Mouse (Mus musculus): ENCODE measurements around the gene Inka2. TPM values are rescaled to one million over a fixed set of nuclear protein-coding genes. Genes with fewer than 3 reads are reported as not detected.

The Inka2 gene
- polyA plus RNA-seq, 1 experiment from 2014 or later, result 3.9 TPM

DNA sequence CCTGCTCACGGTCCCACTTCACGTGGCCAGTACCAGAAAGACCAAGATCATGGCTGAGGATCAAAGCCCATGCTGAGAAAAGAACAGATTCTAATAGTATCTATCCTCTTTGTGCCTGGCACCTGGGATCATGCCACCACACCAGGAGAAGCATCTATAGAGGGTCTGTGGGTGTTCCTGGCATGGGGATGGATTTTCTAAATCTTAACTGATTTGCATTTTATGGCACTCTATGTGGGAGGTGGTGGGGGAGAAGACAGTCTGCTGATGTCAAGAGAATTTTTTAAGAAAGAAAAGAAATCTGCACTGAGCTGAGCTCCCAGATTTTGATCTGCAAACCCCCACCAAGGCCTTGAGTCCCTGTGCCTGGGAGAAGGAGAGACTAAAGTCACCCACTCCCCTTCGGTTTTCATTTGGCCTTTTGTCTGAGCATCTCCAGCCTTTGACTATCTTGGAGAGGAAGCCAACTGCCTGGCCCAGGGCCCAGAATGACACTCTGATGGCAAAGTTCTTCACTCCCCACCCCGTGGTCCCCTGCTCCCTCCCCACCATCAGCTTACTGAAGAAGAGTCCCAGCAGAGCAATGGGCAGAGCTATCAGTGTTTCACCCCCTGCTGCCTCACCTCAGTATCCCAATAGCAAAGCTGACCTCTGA, 2.1 kb downstream of the Inka2 start:
- no peak for ATAC-seq
- Histone ChIP-seq H3K4me1 (replicated peaks; ENCODE audit: control insufficient read depth, insufficient read depth, low read length) (peaks cover 22% of the 10 kb centered on the region), H3K4me2 (ENCODE audit: low read length) (no peak overlapping the region), H3K27ac (ENCODE audit: low read length) (no peak overlapping the region), H3K9me3 (ENCODE audit: control insufficient read depth, low read length) (no peaks in the 10 kb centered on the region), H3K9ac (replicated peaks; ENCODE audit: low read depth, low read length) (no peak overlapping the region), H3K4me3 (replicated peaks; ENCODE audit: low read length) (no peak overlapping the region), H3K27me3 (replicated peaks; ENCODE audit: control insufficient read depth, insufficient read depth, low read length) (no peaks in the 10 kb centered on the region), H3K36me3 (ENCODE audit: control insufficient read depth, insufficient read depth) (no peaks in the 10 kb centered on the region)
- 32% methylated on average over 4 of the region's 4 CpGs for WGBS

DNA sequence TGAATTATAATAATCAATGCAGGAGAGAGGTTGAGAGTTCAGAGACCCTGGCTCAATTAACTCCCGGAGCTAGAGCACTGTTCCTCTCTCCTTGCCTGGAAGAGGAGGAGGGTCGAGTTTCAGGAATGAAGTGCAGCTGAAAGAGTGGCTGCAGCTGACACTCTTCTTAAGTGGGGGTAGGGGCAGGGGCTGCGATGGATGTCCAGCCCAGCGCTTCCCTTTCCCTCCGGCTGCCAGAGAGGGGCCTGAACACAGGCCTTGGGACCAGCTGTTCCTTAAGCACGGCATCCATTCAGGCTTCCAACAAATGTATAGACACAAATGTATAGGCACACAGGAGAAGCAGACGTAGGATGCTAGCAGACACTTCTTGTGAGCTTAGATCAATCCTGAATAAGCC, 3.2 kb downstream of the Inka2 start:
- 23% methylated on average over 7 of the region's 7 CpGs for WGBS
- H3K27me3 ChIP-seq (replicated peaks; ENCODE audit: control insufficient read depth, insufficient read depth, low read length), result no peaks in the 10 kb centered on the region
- H3K9me3 ChIP-seq (ENCODE audit: control insufficient read depth, low read length), result no peaks in the 10 kb centered on the region
- no peak overlapping the region for H3K4me2 ChIP-seq (ENCODE audit: low read length)
- no peak overlapping the region for H3K27ac ChIP-seq (ENCODE audit: low read length)
- no peaks in the 10 kb centered on the region for H3K36me3 ChIP-seq (ENCODE audit: control insufficient read depth, insufficient read depth)
- no peak overlapping the region for H3K4me3 ChIP-seq (replicated peaks; ENCODE audit: low read length)
- peaks cover 22% of the 10 kb centered on the region for H3K4me1 ChIP-seq (replicated peaks; ENCODE audit: control insufficient read depth, insufficient read depth, low read length)
- no peak overlapping the region for H3K9ac ChIP-seq (replicated peaks; ENCODE audit: low read depth, low read length)
- ATAC-seq, result no peak

DNA sequence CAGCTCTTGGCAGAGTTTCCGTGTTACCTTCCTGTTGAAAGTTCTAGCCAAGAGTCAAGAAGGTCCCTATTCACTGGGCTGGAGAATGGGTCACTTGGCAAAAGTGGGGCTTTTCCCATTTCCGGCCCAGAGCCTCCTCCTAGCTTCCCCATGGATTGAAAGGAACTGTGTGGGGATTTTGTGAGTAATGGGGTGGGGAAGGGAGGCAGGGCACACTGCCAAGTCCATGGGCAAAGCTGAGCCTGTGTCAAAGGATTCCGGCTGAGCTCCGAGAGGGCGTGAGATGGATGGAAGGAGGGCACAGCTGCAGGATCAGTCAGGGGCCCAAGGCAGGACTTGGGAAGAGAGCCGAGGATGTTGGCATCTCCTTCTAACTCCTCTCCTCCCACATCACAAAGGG, 5.8 kb downstream of the Inka2 start:
- no peak overlapping the region for H3K4me3 ChIP-seq (replicated peaks; ENCODE audit: low read length)
- no peak overlapping the region for H3K4me2 ChIP-seq (ENCODE audit: low read length)
- no peaks in the 10 kb centered on the region for H3K27me3 ChIP-seq (replicated peaks; ENCODE audit: control insufficient read depth, insufficient read depth, low read length)
- H3K36me3 ChIP-seq (ENCODE audit: control insufficient read depth, insufficient read depth), result no peaks in the 10 kb centered on the region
- peaks cover 16% of the 10 kb centered on the region for H3K4me1 ChIP-seq (replicated peaks; ENCODE audit: control insufficient read depth, insufficient read depth, low read length)
- ATAC-seq, result peak; percentile 63
- WGBS, result 24% methylated on average over 6 of the region's 6 CpGs
- H3K9ac ChIP-seq (replicated peaks; ENCODE audit: low read depth, low read length), result no peak overlapping the region
- H3K9me3 ChIP-seq (ENCODE audit: control insufficient read depth, low read length), result no peaks in the 10 kb centered on the region
- no peak overlapping the region for H3K27ac ChIP-seq (ENCODE audit: low read length)

DNA sequence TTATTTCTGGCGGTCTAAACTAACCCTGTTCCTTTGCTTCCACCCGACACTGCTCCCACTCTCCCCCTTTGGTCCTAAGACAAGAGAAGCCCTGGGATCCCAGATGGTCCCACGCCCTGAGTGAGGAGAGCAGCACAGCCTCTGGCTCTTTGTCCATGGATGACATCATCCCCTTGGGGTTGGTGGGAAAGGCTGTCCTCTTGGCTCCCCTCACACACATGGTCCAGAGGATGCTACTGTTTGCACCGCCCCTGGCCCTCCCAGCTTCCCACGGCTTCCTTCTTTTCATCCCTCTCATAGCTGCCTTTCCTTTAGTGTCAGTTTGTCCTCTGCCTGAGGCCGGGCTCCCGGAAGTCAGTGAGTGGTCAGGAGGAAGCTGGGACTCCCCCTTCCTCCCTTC, 7.3 kb downstream of the Inka2 start:
- ATAC-seq, result no peak
- H3K27me3 ChIP-seq (replicated peaks; ENCODE audit: control insufficient read depth, insufficient read depth, low read length), result no peaks in the 10 kb centered on the region
- no peaks in the 10 kb centered on the region for H3K9me3 ChIP-seq (ENCODE audit: control insufficient read depth, low read length)
- WGBS, result 71% methylated on average over 7 of the region's 7 CpGs
- H3K4me1 ChIP-seq (replicated peaks; ENCODE audit: control insufficient read depth, insufficient read depth, low read length), result peaks cover 9% of the 10 kb centered on the region; the same call in 1 of the 2 replicates
- no peak overlapping the region for H3K9ac ChIP-seq (replicated peaks; ENCODE audit: low read depth, low read length)
- H3K4me3 ChIP-seq (replicated peaks; ENCODE audit: low read length), result no peak overlapping the region
- no peak overlapping the region for H3K27ac ChIP-seq (ENCODE audit: low read length)
- H3K36me3 ChIP-seq (ENCODE audit: control insufficient read depth, insufficient read depth), result no peaks in the 10 kb centered on the region
- no peak overlapping the region for H3K4me2 ChIP-seq (ENCODE audit: low read length)

DNA sequence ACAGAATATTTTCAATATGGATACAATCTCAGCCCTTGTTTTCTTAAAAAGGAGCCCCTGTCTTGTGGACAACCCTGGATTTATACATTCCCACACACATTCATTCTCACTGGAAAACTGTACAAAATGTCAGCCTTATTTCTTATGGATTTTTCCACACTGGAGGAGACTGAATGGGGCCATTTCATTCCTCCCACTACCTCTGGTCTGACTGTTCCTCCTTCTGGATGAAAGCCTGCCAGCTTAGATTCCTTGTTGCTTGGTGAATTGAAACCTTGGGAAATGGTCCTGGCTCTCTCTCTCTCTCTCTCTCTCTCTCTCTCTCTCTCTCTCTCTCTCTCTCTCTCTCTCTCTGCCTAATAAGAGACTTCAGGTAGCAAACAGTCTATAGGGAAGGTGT, 8.4 kb downstream of the Inka2 start:
- H3K9ac ChIP-seq (replicated peaks; ENCODE audit: low read depth, low read length), result no peak overlapping the region

DNA sequence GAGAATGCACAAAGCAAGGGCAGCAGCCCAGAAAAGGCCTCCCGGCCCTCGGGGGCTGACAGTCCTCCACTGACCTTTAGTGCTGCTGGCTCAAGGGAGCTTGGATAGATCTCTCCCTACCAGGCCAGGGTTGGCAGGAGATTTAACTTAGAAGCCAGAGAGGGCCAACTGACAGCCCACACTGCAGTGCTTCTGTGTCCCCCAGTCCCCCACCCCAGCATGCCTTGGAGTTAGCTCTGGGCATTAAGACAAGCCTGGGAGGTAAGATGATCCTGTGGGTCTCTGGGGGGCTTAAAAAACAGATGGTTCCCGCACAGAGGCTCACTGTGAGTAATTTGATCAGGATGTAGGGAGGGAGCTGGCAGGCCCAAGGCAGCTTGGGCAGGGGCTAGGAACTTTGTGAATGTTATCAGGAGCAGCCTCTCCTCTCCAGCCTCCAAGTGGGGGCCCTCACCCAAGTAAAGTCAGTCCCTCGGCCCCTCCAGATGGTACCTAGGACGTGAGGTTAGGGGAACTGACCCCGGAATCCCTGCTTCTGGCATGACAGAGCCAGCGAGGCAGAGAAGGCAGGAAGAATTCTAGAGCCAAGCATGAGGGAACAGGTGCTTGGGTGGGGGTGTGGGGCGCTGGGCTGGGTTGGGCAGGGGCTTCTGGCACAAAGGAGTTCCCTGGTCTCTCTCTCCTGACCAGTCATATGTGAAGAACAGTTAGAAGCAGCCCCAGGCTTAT, 9.9 kb downstream of the Inka2 start:
- ATAC-seq, result no peak
- Histone ChIP-seq H3K4me1 (replicated peaks; ENCODE audit: control insufficient read depth, insufficient read depth, low read length) (peaks cover 12% of the 10 kb centered on the region), H3K9me3 (ENCODE audit: control insufficient read depth, low read length) (no peaks in the 10 kb centered on the region), H3K27me3 (replicated peaks; ENCODE audit: control insufficient read depth, insufficient read depth, low read length) (no peaks in the 10 kb centered on the region), H3K4me3 (replicated peaks; ENCODE audit: low read length) (no peak overlapping the region), H3K4me2 (ENCODE audit: low read length) (no peak overlapping the region), H3K36me3 (ENCODE audit: control insufficient read depth, insufficient read depth) (no peaks in the 10 kb centered on the region), H3K27ac (ENCODE audit: low read length) (no peak overlapping the region), H3K9ac (replicated peaks; ENCODE audit: low read depth, low read length) (no peak overlapping the region)
- WGBS, result 16% methylated on average over 8 of the region's 8 CpGs

More for the DNA sequence above, 8.4 kb downstream of the Inka2 start:
- H3K36me3 ChIP-seq (ENCODE audit: control insufficient read depth, insufficient read depth), result no peaks in the 10 kb centered on the region
- no peak overlapping the region for H3K4me2 ChIP-seq (ENCODE audit: low read length)
- no peaks in the 10 kb centered on the region for H3K27me3 ChIP-seq (replicated peaks; ENCODE audit: control insufficient read depth, insufficient read depth, low read length)
- no peak overlapping the region for H3K27ac ChIP-seq (ENCODE audit: low read length)
- no peak for ATAC-seq
- no peak overlapping the region for H3K4me3 ChIP-seq (replicated peaks; ENCODE audit: low read length)
- no peaks in the 10 kb centered on the region for H3K9me3 ChIP-seq (ENCODE audit: control insufficient read depth, low read length)
- H3K4me1 ChIP-seq (replicated peaks; ENCODE audit: control insufficient read depth, insufficient read depth, low read length), result peaks cover 9% of the 10 kb centered on the region; the same call in 1 of the 2 replicates

DNA sequence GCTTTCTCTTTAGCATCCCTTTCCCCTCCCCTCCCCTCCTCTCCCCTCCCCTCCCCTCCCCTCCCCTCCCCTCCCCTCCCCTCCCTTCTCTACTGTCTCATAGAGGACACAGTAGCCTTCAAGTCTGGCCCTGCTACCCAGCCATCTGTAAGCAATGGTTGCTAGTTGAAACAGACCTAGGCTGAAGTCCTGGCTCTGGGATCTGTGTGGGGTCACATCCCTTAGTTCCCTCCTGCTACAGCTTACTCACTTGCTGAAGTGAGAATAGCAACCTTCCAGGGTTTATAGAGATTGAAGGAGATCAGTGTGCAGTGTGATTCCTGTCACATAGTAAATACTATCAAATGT, 10.4 kb downstream of the Inka2 start:
- H3K27me3 ChIP-seq (replicated peaks; ENCODE audit: control insufficient read depth, insufficient read depth, low read length), result no peaks in the 10 kb centered on the region
- H3K4me1 ChIP-seq (replicated peaks; ENCODE audit: control insufficient read depth, insufficient read depth, low read length), result peaks cover 12% of the 10 kb centered on the region
- no peak overlapping the region for H3K4me3 ChIP-seq (replicated peaks; ENCODE audit: low read length)
- H3K4me2 ChIP-seq (ENCODE audit: low read length), result no peak overlapping the region
- no peaks in the 10 kb centered on the region for H3K9me3 ChIP-seq (ENCODE audit: control insufficient read depth, low read length)
- no peaks in the 10 kb centered on the region for H3K36me3 ChIP-seq (ENCODE audit: control insufficient read depth, insufficient read depth)
- no peak for ATAC-seq
- H3K9ac ChIP-seq (replicated peaks; ENCODE audit: low read depth, low read length), result no peak overlapping the region
- H3K27ac ChIP-seq (ENCODE audit: low read length), result no peak overlapping the region

DNA sequence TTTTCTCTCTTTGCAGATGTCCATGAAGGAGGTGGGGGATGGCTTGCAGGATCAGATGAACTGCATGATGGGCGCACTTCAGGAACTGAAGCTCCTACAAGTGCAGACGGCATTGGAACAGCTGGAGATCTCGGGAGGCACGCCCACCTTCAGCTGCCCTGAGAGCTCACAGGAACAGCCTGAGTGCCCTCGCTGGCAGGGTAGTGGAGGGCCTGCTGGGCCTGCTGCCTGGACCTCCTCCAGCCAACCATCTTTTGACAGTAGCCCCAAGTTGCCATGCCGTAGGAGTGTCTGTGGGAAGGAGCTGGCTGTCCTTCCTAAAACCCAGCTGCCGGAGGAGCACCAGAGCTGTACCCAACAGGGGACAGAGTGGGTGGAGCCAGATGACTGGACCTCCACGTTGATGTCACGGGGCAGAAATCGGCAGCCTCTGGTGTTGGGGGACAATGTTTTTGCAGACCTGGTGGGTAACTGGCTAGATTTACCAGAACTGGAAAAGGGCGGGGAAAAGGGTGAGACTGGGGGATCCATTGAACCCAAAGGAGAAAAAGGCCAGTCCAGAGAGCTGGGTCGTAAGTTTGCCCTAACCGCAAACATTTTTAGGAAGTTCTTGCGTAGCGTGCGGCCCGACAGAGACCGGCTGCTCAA, 12.1 kb downstream of the Inka2 start:
- H3K27me3 ChIP-seq (replicated peaks; ENCODE audit: control insufficient read depth, insufficient read depth, low read length), result no peaks in the 10 kb centered on the region
- peaks cover 9% of the 10 kb centered on the region for H3K4me1 ChIP-seq (replicated peaks; ENCODE audit: control insufficient read depth, insufficient read depth, low read length)
- no peaks in the 10 kb centered on the region for H3K36me3 ChIP-seq (ENCODE audit: control insufficient read depth, insufficient read depth)
- no peak overlapping the region for H3K4me2 ChIP-seq (ENCODE audit: low read length)
- H3K9ac ChIP-seq (replicated peaks; ENCODE audit: low read depth, low read length), result no peak overlapping the region
- no peaks in the 10 kb centered on the region for H3K9me3 ChIP-seq (ENCODE audit: control insufficient read depth, low read length)
- no peak overlapping the region for H3K4me3 ChIP-seq (replicated peaks; ENCODE audit: low read length)
- ATAC-seq, result no peak
- 66% methylated on average over 18 of the region's 18 CpGs for WGBS
- H3K27ac ChIP-seq (ENCODE audit: low read length), result no peak overlapping the region

DNA sequence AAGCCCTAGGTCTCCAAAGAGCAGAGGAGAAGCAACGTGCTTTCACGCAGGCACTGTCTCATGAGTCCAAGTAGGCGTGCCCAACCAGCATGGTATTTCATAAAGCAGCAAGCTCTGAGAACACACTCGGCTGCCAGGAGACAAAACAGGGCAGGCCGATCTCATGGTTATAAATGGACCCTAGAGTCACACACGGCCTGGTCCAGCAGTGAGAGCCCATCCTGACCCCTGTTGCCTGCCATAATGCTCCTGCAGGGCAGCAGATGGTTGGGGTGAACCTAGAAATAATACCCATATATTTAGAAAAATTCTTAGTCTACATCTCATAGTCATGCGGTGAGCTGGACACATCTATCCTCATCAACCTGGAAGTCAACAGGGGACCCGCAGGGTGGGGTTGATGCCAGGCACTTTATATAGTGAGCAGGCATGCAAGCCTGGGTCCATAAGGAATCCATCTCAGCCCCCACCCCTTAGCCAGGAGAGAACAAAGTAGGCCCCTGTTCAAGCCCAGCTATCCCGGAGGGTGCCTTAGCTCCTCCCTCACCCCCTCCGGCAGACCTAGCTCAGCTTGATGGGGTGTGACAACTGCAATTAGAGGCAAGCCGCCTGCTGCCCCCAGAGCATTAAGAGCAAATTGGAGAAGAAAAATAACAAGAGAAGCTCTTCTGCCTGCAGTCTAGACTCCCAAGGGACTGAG, 13.6 kb downstream of the Inka2 start:
- Histone ChIP-seq H3K27ac (ENCODE audit: low read length) (no peak overlapping the region), H3K4me3 (replicated peaks; ENCODE audit: low read length) (no peak overlapping the region)
- WGBS, result 63% methylated on average over 11 of the region's 11 CpGs

More for the DNA sequence above, 13.6 kb downstream of the Inka2 start:
- Histone ChIP-seq H3K4me1 (replicated peaks; ENCODE audit: control insufficient read depth, insufficient read depth, low read length) (peaks cover 9% of the 10 kb centered on the region), H3K27me3 (replicated peaks; ENCODE audit: control insufficient read depth, insufficient read depth, low read length) (no peaks in the 10 kb centered on the region), H3K9me3 (ENCODE audit: control insufficient read depth, low read length) (no peaks in the 10 kb centered on the region), H3K4me2 (ENCODE audit: low read length) (no peak overlapping the region), H3K36me3 (ENCODE audit: control insufficient read depth, insufficient read depth) (no peaks in the 10 kb centered on the region), H3K9ac (replicated peaks; ENCODE audit: low read depth, low read length) (no peak overlapping the region)
- peak; percentile 63 for ATAC-seq

Measured in forebrain, embryonic 16.5 days (tissue).